Mouse (Mus musculus): Measurements from ENCODE around the gene Olfr1417. TPM values are rescaled to one million over a fixed set of nuclear protein-coding genes. Genes with fewer than 3 reads are reported as not detected.
A peak's percentile ranks its signal among the peaks of the same experiment; 100 is the strongest.
"Not testable (repeated sequence)": the region's sequence is repeated elsewhere in the genome, so short reads cannot be mapped to it uniquely, and the experiment has no call there.

Gene Olfr1417
- polyA plus RNA-seq (2015; fragmentation: Nextera tagmentation; extraction: Ambion mirVana) = not detected in 2 replicates

DNA sequence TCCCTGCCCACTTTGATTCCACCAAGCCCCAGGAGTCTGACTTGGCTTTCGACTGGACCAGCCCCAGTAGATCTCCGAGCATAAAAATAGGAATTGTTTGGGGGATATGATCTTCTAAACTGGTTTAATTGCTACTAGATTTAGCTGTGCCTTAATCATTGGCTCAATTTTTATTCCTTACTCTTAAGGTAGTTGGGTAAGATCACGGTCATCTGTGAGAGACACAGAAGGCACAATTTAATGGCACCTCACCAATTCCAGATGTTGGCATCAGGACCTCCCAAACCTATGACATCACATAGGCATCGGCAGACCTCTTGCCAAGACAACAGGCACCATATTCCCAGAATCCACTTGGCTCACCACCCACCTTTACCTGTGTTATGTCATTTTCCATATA, at the start of gene Olfr1417:
Olfr1417 (minus strand) TSS at position 101 of the 400 bp plus-strand sequence.
- Histone ChIP-seq H3K4me3 (replicated peaks) (no peak within 1 kb of the TSS), H3K27ac (replicated peaks) (no peak within 1 kb of the TSS), H3K9me3 (replicated peaks) (no peaks in the 10 kb centered on the region), H3K4me1 (no peaks in the 10 kb centered on the region), H3K9ac (no peak within 1 kb of the TSS), H3K36me3 (no peaks in the 10 kb centered on the region), H3K27me3 (no peaks in the 10 kb centered on the region), H3K4me2 (replicated peaks) (no peak within 1 kb of the TSS)
- no peak for ATAC-seq (ENCODE audit: insufficient number of reproducible peaks, low FRiP score, low TSS enrichment, low read depth)
- 77% methylated on average over 4 of the region's 4 CpGs for WGBS

DNA sequence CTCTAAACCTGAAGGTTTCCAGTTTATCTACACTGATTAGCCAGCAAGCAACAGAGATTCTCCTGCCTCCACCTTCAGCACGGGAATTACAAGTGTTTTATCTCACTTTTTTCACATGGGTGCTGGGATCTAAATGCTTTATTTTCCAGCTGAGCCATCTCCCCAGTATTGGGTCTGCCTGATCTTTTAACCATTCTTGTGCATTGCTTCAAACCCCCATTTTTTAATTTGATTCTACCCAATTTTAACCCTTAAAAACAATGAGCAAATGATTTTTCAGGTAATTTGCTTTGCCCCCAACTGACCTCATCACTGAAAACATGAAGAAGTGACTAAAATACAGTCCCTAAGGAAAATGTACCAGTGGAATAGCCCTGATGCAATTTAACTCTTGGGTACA, 47.2 kb upstream of the Olfr1417 start, which contains the start of gene Olfr1420:
Olfr1420 (plus strand) TSS at position 301 of the 400 bp plus-strand sequence.
- Histone ChIP-seq H3K4me3 (replicated peaks) (no peak within 1 kb of the TSS), H3K4me2 (replicated peaks) (no peak within 1 kb of the TSS), H3K27me3 (no peaks in the 10 kb centered on the region), H3K9ac (no peak within 1 kb of the TSS), H3K4me1 (no peaks in the 10 kb centered on the region), H3K27ac (replicated peaks) (no peak within 1 kb of the TSS), H3K9me3 (replicated peaks) (no peaks in the 10 kb centered on the region), H3K36me3 (no peaks in the 10 kb centered on the region)
- ATAC-seq (ENCODE audit: insufficient number of reproducible peaks, low FRiP score, low TSS enrichment, low read depth) = no peak
- WGBS = 30% methylated on average over 1 of the region's 1 CpGs

DNA sequence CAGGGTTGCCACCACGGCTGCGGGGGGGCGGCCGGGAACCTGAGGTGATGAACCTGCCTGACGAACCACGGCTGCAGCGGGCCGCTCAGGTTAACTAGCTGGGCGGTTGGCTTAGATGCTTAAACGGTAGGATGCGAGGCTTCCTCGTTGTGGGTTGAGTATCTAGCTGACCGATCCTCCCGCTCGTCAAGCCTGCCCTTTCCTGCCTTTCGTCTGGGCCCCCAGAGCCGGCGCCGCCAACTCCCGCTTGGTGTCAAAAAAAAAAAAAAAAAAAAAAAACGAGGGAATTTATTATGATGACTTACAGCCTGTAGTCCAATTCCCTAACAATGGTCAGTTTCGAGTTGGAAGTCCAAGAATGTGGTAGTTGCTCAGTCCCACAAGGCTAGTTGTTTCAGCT, 39.4 kb upstream of the Olfr1417 start:
- not testable (repeated sequence) for H3K9me3 ChIP-seq (replicated peaks); H3K27me3 ChIP-seq; H3K9ac ChIP-seq; H3K4me3 ChIP-seq (replicated peaks); H3K36me3 ChIP-seq; H3K27ac ChIP-seq (replicated peaks); ATAC-seq (ENCODE audit: insufficient number of reproducible peaks, low FRiP score, low TSS enrichment, low read depth); H3K4me1 ChIP-seq; H3K4me2 ChIP-seq (replicated peaks)
- 60% methylated on average over 22 of the region's 22 CpGs for WGBS

DNA sequence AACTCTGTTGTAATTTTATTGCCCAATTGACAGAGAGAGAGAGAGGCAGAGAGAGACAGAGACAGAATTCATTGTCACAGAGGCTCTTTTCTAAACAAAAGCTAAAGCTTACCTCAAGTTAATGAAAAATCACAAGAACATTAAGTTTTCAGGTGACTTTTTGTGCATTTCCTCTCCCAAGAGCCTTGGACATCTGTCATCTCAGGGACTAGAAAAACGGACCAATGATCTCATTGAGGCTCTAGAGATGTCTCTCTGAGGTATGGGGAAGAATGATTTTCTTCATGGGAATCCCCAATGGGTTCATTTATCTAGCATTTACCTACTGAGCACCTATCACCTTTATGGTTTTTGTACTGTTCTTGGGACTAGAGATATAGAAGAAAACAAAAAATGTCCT, 36.0 kb upstream of the Olfr1417 start, which contains the start of gene Olfr1419:
Olfr1419 (minus strand) TSS at position 101 of the 400 bp plus-strand sequence.
- Histone ChIP-seq H3K9ac (no peak within 1 kb of the TSS), H3K27ac (replicated peaks) (no peak within 1 kb of the TSS), H3K27me3 (no peaks in the 10 kb centered on the region), H3K9me3 (replicated peaks) (no peaks in the 10 kb centered on the region), H3K4me1 (no peaks in the 10 kb centered on the region), H3K4me2 (replicated peaks) (no peak within 1 kb of the TSS), H3K36me3 (no peaks in the 10 kb centered on the region), H3K4me3 (replicated peaks) (no peak within 1 kb of the TSS)
- 33% methylated on average over 1 of the region's 1 CpGs for WGBS
- no peak for ATAC-seq (ENCODE audit: insufficient number of reproducible peaks, low FRiP score, low TSS enrichment, low read depth)

DNA sequence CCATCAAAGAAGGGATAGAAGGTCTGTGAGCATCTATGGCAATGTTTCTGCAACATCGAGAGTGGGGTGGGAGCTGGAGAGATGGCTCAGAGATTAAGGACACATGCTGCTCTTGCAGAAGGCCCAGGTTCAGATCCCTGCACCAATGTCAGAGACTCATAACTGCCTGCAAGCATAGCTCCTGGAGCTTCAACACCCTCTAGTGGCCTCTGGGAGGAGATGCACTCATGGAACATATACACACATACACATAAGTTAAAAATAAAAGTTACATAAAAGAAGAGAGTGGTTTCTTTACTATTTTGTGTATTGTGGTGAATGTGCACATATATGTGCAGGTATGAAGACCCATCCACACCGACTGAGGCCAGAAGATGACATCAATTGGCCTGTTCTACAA, 28.8 kb upstream of the Olfr1417 start:
- H3K36me3 ChIP-seq = no peaks in the 10 kb centered on the region
- H3K4me2 ChIP-seq (replicated peaks) = no peak overlapping the region
- H3K4me3 ChIP-seq (replicated peaks) = no peak overlapping the region
- no peak for ATAC-seq (ENCODE audit: insufficient number of reproducible peaks, low FRiP score, low TSS enrichment, low read depth)
- no peaks in the 10 kb centered on the region for H3K4me1 ChIP-seq
- WGBS = 81% methylated on average over 2 of the region's 2 CpGs
- no peak overlapping the region for H3K27ac ChIP-seq (replicated peaks)
- no peak overlapping the region for H3K9ac ChIP-seq
- H3K9me3 ChIP-seq (replicated peaks) = no peaks in the 10 kb centered on the region
- H3K27me3 ChIP-seq = no peaks in the 10 kb centered on the region

DNA sequence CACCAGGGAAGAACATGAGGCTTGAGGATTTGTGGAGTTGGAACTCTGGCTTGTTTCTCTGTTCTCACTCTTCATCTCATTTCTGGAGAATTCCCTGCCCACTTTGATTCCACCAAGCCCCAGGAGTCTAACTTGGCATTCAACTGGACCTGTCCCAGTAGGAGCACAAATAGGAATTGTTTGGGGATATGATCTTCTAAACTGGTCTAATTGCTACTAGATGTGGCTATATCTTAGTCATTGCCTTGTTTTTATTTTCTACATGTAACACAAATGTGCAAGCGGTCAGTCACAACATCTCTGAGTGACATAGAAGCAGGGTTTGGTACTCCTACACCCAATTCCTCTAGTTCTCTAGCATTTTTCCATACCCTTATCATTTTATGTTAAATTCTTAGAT, 21.9 kb upstream of the Olfr1417 start, which contains the start of gene Olfr1418:
Olfr1418 (minus strand) TSS at position 101 of the 400 bp plus-strand sequence.
- Histone ChIP-seq H3K9me3 (replicated peaks) (no peaks in the 10 kb centered on the region), H3K36me3 (no peaks in the 10 kb centered on the region), H3K4me1 (no peaks in the 10 kb centered on the region), H3K27me3 (no peaks in the 10 kb centered on the region), H3K4me3 (replicated peaks) (no peak within 1 kb of the TSS), H3K27ac (replicated peaks) (no peak within 1 kb of the TSS), H3K9ac (no peak within 1 kb of the TSS), H3K4me2 (replicated peaks) (no peak within 1 kb of the TSS)
- no peak for ATAC-seq (ENCODE audit: insufficient number of reproducible peaks, low FRiP score, low TSS enrichment, low read depth)
- 94% methylated on average over 1 of the region's 1 CpGs for WGBS

DNA sequence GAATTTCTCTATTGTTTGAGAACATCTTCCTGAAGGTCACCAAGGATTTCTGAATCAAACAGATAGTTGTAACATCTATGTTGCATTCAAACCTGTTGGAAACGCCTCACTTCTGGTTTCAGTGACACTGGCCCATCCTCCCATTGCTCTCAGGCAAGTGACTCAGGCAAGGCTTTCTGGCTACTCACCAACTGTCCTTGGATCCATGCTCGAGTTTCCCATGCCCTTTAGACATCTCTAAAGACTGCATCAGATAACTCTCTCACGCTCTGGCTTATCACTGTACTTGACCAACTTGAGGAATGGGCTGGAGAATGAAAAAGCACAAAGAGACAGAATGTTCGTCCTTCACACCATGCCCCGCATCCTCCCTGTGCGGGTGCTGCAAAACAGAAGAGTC, 17.5 kb upstream of the Olfr1417 start:
- Histone ChIP-seq H3K4me1 (no peaks in the 10 kb centered on the region), H3K27me3 (no peaks in the 10 kb centered on the region), H3K9me3 (replicated peaks) (no peaks in the 10 kb centered on the region), H3K27ac (replicated peaks) (no peak overlapping the region), H3K4me2 (replicated peaks) (no peak overlapping the region), H3K36me3 (no peaks in the 10 kb centered on the region), H3K9ac (no peak overlapping the region), H3K4me3 (replicated peaks) (no peak overlapping the region)
- WGBS = 78% methylated on average over 6 of the region's 6 CpGs
- no peak for ATAC-seq (ENCODE audit: insufficient number of reproducible peaks, low FRiP score, low TSS enrichment, low read depth)

DNA sequence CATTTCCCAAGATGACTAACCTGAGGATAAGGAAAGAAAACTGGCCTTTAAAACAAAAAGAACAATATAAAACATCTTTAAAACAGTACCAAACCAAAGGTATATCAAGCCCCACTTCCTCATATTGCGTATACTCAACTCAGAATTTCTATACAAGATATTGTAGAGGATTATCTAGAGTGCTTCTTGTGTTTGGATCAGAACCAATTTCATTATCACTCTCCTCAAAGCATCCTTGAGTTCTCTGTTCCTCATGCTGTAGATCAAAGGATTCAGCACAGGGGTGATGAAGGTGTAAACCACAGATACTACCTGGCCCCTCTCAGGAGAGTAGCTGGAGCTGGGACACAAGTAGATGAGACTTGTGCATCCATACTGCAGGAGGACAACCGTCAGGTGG, 15.8 kb upstream of the Olfr1417 start:
- no peaks in the 10 kb centered on the region for H3K4me1 ChIP-seq
- H3K27ac ChIP-seq (replicated peaks) = no peak overlapping the region
- H3K9me3 ChIP-seq (replicated peaks) = no peaks in the 10 kb centered on the region
- no peak overlapping the region for H3K9ac ChIP-seq
- ATAC-seq (ENCODE audit: insufficient number of reproducible peaks, low FRiP score, low TSS enrichment, low read depth) = no peak
- no peak overlapping the region for H3K4me2 ChIP-seq (replicated peaks)
- H3K36me3 ChIP-seq = no peaks in the 10 kb centered on the region
- 89% methylated on average over 2 of the region's 2 CpGs for WGBS
- H3K4me3 ChIP-seq (replicated peaks) = no peak overlapping the region
- H3K27me3 ChIP-seq = no peaks in the 10 kb centered on the region

DNA sequence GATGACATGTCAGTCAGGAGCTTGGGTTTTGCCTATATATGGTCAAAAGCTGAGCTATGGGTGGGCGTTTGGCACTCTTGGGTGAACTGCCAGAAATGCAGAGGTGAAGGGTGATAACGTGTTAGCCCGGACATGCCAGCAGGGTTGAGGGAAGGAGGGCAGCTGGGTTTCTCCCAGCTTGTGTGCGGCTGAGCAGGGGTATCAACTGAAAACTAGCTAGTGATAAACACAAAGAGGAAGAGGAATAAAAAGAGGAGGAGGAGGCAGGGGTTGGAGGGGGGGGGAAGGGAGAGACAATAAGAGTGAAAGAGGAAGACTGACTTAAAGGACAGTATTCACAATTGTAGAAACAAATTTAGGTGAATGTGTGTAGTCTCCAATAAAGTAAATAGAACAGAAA, 13.6 kb upstream of the Olfr1417 start:
- H3K4me2 ChIP-seq (replicated peaks) = no peak overlapping the region
- no peak for ATAC-seq (ENCODE audit: insufficient number of reproducible peaks, low FRiP score, low TSS enrichment, low read depth)
- H3K36me3 ChIP-seq = no peaks in the 10 kb centered on the region
- no peaks in the 10 kb centered on the region for H3K4me1 ChIP-seq
- no peak overlapping the region for H3K4me3 ChIP-seq (replicated peaks)
- H3K9ac ChIP-seq = no peak overlapping the region
- WGBS = 64% methylated on average over 4 of the region's 4 CpGs
- H3K9me3 ChIP-seq (replicated peaks) = no peaks in the 10 kb centered on the region
- H3K27ac ChIP-seq (replicated peaks) = no peak overlapping the region
- no peaks in the 10 kb centered on the region for H3K27me3 ChIP-seq

DNA sequence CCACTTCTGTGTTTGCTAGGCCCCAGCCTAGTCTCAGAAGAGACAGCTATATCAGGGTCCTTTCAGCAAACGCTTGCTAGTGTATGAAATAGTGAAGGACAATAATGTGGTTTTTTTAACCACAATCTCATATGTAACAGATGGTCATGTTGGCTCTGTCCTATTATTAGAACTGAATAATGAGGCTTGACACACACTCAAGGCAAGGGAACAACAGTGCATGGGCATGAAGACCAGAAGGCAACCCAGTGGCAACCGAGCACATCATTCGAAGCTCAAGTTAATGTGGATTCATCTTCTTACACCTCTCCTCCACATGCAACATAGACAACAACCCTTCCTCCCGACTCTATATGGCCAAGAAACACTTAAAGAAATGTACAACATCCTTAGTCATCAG, 7.3 kb upstream of the Olfr1417 start:
- no peaks in the 10 kb centered on the region for H3K9me3 ChIP-seq (replicated peaks)
- H3K27me3 ChIP-seq = no peaks in the 10 kb centered on the region
- no peak overlapping the region for H3K4me3 ChIP-seq (replicated peaks)
- no peaks in the 10 kb centered on the region for H3K36me3 ChIP-seq
- no peak overlapping the region for H3K9ac ChIP-seq
- ATAC-seq (ENCODE audit: insufficient number of reproducible peaks, low FRiP score, low TSS enrichment, low read depth) = no peak
- H3K4me1 ChIP-seq = no peaks in the 10 kb centered on the region
- WGBS = 81% methylated on average over 4 of the region's 4 CpGs
- no peak overlapping the region for H3K27ac ChIP-seq (replicated peaks)
- H3K4me2 ChIP-seq (replicated peaks) = no peak overlapping the region

DNA sequence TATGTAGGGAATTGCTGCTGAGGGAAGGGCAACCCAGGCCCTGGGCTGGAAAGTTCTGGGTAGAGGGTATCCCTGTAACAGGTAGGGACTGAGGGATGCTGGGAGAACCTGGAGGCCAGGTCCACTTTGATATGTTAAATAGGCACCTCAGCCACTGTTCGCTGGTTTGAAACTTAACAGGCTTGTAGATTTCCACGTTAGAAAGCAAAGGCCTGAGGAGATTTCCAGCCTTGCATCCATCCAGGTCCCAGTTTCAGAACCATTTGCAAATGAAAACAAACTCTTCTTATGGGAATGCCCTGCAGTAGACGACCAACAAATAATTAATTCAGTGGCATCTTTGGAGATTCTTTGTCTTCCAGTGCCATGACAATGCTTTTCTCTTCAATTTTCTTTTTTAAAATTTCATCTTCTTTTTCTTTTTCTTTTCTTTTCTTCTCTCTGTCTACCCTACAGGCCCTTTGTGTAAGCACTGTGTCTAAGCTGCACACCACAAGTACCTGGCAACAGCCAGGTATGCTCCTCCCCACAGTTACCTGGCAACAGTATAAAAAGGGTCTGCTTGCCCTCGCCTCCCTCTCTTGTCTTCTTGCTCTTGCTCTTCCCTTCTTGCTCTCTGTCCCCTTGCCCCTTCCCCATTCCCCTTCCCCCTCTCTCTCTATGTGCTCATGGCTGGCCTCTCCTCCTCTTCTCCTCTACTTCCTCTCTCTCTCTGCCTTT, 15.5 kb downstream of the Olfr1417 start:
- WGBS = 31% methylated on average over 4 of the region's 4 CpGs
- ATAC-seq (ENCODE audit: insufficient number of reproducible peaks, low FRiP score, low TSS enrichment, low read depth) = no peak
- Histone ChIP-seq H3K4me2 (replicated peaks) (no peak overlapping the region), H3K9ac (no peak overlapping the region), H3K9me3 (replicated peaks) (no peaks in the 10 kb centered on the region), H3K27ac (replicated peaks) (no peak overlapping the region), H3K36me3 (no peaks in the 10 kb centered on the region), H3K4me1 (peaks cover 14% of the 10 kb centered on the region), H3K27me3 (peaks cover 17% of the 10 kb centered on the region), H3K4me3 (replicated peaks) (no peak overlapping the region)

DNA sequence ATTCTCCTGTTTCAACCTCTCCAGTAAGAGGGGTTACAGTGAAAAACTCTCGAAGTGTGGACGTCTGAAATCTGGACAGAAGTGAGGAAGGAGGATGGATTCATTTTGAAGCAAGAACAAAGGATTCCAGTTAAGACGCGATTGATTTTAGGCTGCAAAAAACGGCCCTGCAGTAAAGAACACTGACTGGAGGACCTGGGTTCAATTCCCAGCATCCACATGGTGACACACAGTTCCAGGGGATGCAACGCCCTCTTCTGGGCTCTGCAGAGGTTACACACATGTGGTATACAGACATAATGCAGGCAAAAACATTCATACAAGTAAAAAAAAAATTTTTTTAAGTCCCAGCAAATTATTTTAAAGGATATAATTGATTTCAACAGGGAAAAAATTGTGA, 18.8 kb downstream of the Olfr1417 start:
- ATAC-seq (ENCODE audit: insufficient number of reproducible peaks, low FRiP score, low TSS enrichment, low read depth) = no peak
- no peaks in the 10 kb centered on the region for H3K36me3 ChIP-seq
- no peaks in the 10 kb centered on the region for H3K9me3 ChIP-seq (replicated peaks)
- H3K4me1 ChIP-seq = peaks cover 20% of the 10 kb centered on the region
- peaks cover 26% of the 10 kb centered on the region for H3K27me3 ChIP-seq
- peak overlapping the region; percentile 67 for H3K4me3 ChIP-seq (replicated peaks)
- H3K9ac ChIP-seq = no peak overlapping the region
- WGBS = 32% methylated on average over 6 of the region's 6 CpGs
- no peak overlapping the region for H3K27ac ChIP-seq (replicated peaks)
- peak overlapping the region; percentile 93 for H3K4me2 ChIP-seq (replicated peaks)
